Mouse (Mus musculus): ENCODE measurements around the gene Ppm1g.

DNA sequence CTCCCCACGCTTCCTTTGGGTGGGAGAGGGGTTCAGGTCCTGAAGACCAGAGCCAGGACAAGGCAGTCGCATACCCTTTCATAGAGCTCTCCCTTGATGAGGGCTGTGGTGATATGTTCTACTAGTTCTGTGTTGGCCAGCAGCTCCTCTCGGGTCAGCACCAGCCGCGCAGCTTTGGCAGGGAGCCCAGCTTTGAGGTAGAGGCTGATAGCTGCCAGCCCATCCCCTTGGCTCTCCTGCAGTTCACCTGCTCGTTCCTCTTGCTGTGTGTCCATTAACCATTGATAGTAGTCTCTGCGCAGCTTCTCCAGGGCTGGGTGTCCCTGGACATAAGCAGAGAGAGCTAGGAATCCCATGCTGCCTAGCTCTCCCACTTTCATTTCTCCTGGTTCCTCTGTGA is 45.6 kb upstream of the Ppm1g start:
- TF ChIP-seq CTCF (conservative IDR thresholded peaks at IDR 0.05; ENCODE audit: low read length) (no peak), POU5F1 (IDR thresholded peaks at IDR 0.05; ENCODE audit: borderline replicate concordance, low read length) (no peak), NANOG (IDR thresholded peaks at IDR 0.05; ENCODE audit: borderline replicate concordance, low read length) (no peak)
